Mouse (Mus musculus): ENCODE measurements at regions not wholly inside any gene's neighbourhood (a gene's known extent, or its start where the extent isn't known, plus 50 kb on each side); places are given as distances from the start of the nearest gene placed in this dataset.
"Not testable (repeated sequence)": the region's sequence is repeated elsewhere in the genome, so short reads cannot be mapped to it uniquely, and the experiment has no call there.

GRCm38 (mm10) chr1:35206834-35207529, 357.2 kb downstream of the Plekhb2 start:
- H3K27ac ChIP-seq (ENCODE audit: low read length), result no peak overlapping the region
- 71% methylated on average over 11 of the region's 11 CpGs for WGBS
- ATAC-seq (replicated peaks; ENCODE audit: extremely low read depth, insufficient read depth, low FRiP score), result no peak
- peaks cover 4% of the 10 kb centered on the region; the same call in 1 of the 2 replicates for H3K9me3 ChIP-seq (replicated peaks; ENCODE audit: control insufficient read depth, low read length)
- no peak overlapping the region for H3K4me2 ChIP-seq (ENCODE audit: low read depth, low read length)
- H3K36me3 ChIP-seq (ENCODE audit: control insufficient read depth, insufficient read depth), result no peaks in the 10 kb centered on the region
- H3K27me3 ChIP-seq (ENCODE audit: control insufficient read depth, insufficient read depth, low read length), result no peaks in the 10 kb centered on the region
- no peak overlapping the region for H3K4me3 ChIP-seq (ENCODE audit: low read length)
- H3K4me1 ChIP-seq (ENCODE audit: control insufficient read depth, insufficient read depth, low read length), result no peaks in the 10 kb centered on the region
- no peak overlapping the region for H3K9ac ChIP-seq (ENCODE audit: low read length)

- WGBS, result 85% methylated on average over 13 of the region's 13 CpGs
- no peak for ATAC-seq (replicated peaks; ENCODE audit: extremely low read depth, insufficient read depth, low FRiP score)
- H3K4me3 ChIP-seq (ENCODE audit: low read length), result no peak overlapping the region
- H3K27me3 ChIP-seq (ENCODE audit: control insufficient read depth, insufficient read depth, low read length), result no peaks in the 10 kb centered on the region
- no peaks in the 10 kb centered on the region for H3K9me3 ChIP-seq (replicated peaks; ENCODE audit: control insufficient read depth, low read length)
- H3K4me1 ChIP-seq (ENCODE audit: control insufficient read depth, insufficient read depth, low read length), result no peaks in the 10 kb centered on the region
- no peaks in the 10 kb centered on the region for H3K36me3 ChIP-seq (ENCODE audit: control insufficient read depth, insufficient read depth)
- H3K9ac ChIP-seq (ENCODE audit: low read length), result no peak overlapping the region
- no peak overlapping the region for H3K4me2 ChIP-seq (ENCODE audit: low read depth, low read length)
- no peak overlapping the region for H3K27ac ChIP-seq (ENCODE audit: low read length)
Observed at GRCm38 (mm10) chr1:35212111-35212891, 362.5 kb downstream of the Plekhb2 start.

- 79% methylated on average over 10 of the region's 10 CpGs for WGBS
- H3K4me3 ChIP-seq (ENCODE audit: low read length), result no peak overlapping the region
- no peak for ATAC-seq (replicated peaks; ENCODE audit: extremely low read depth, insufficient read depth, low FRiP score)
- H3K27me3 ChIP-seq (ENCODE audit: control insufficient read depth, insufficient read depth, low read length), result no peaks in the 10 kb centered on the region
- H3K9me3 ChIP-seq (replicated peaks; ENCODE audit: control insufficient read depth, low read length), result 0 out of 2 replicates have a peak, but pooled peaks cover 2% of the 10 kb centered on the region
- no peak overlapping the region for H3K27ac ChIP-seq (ENCODE audit: low read length)
- H3K9ac ChIP-seq (ENCODE audit: low read length), result no peak overlapping the region
- H3K36me3 ChIP-seq (ENCODE audit: control insufficient read depth, insufficient read depth), result no peaks in the 10 kb centered on the region
- no peak overlapping the region for H3K4me2 ChIP-seq (ENCODE audit: low read depth, low read length)
- no peaks in the 10 kb centered on the region for H3K4me1 ChIP-seq (ENCODE audit: control insufficient read depth, insufficient read depth, low read length)
Observed at GRCm38 (mm10) chr1:35213875-35214274, 364.1 kb downstream of the Plekhb2 start.

- WGBS, result 79% methylated on average over 8 of the region's 8 CpGs
Observed at GRCm38 (mm10) chr1:35216411-35216810, 366.6 kb downstream of the Plekhb2 start.

GRCm38 (mm10) chr1:35220215-35220614, 370.4 kb downstream of the Plekhb2 start:
- H3K27ac ChIP-seq (ENCODE audit: low read length); H3K4me2 ChIP-seq (ENCODE audit: low read depth, low read length); H3K4me3 ChIP-seq (ENCODE audit: low read length); H3K4me1 ChIP-seq (ENCODE audit: control insufficient read depth, insufficient read depth, low read length); H3K36me3 ChIP-seq (ENCODE audit: control insufficient read depth, insufficient read depth); ATAC-seq (replicated peaks; ENCODE audit: extremely low read depth, insufficient read depth, low FRiP score); H3K9ac ChIP-seq (ENCODE audit: low read length); H3K9me3 ChIP-seq (replicated peaks; ENCODE audit: control insufficient read depth, low read length); H3K27me3 ChIP-seq (ENCODE audit: control insufficient read depth, insufficient read depth, low read length): not testable (repeated sequence)
- 77% methylated on average over 6 of the region's 6 CpGs for WGBS

More at GRCm38 (mm10) chr1:35216411-35216810, 366.6 kb downstream of the Plekhb2 start:
- no peak overlapping the region for H3K9ac ChIP-seq (ENCODE audit: low read length)
- no peaks in the 10 kb centered on the region for H3K36me3 ChIP-seq (ENCODE audit: control insufficient read depth, insufficient read depth)
- H3K4me1 ChIP-seq (ENCODE audit: control insufficient read depth, insufficient read depth, low read length), result no peaks in the 10 kb centered on the region
- no peak overlapping the region for H3K4me3 ChIP-seq (ENCODE audit: low read length)
- no peaks in the 10 kb centered on the region for H3K27me3 ChIP-seq (ENCODE audit: control insufficient read depth, insufficient read depth, low read length)
- H3K27ac ChIP-seq (ENCODE audit: low read length), result no peak overlapping the region
- H3K4me2 ChIP-seq (ENCODE audit: low read depth, low read length), result no peak overlapping the region
- 0 out of 2 replicates have a peak, but pooled peaks cover 2% of the 10 kb centered on the region for H3K9me3 ChIP-seq (replicated peaks; ENCODE audit: control insufficient read depth, low read length)
- ATAC-seq (replicated peaks; ENCODE audit: extremely low read depth, insufficient read depth, low FRiP score), result no peak

- H3K27ac ChIP-seq (ENCODE audit: low read length), result no peak overlapping the region
- H3K4me1 ChIP-seq (ENCODE audit: control insufficient read depth, insufficient read depth, low read length), result no peaks in the 10 kb centered on the region
- H3K36me3 ChIP-seq (ENCODE audit: control insufficient read depth, insufficient read depth), result no peaks in the 10 kb centered on the region
- 66% methylated on average over 9 of the region's 9 CpGs for WGBS
- H3K9ac ChIP-seq (ENCODE audit: low read length), result no peak overlapping the region
- 0 out of 2 replicates have a peak, but pooled peaks cover 2% of the 10 kb centered on the region for H3K9me3 ChIP-seq (replicated peaks; ENCODE audit: control insufficient read depth, low read length)
- H3K27me3 ChIP-seq (ENCODE audit: control insufficient read depth, insufficient read depth, low read length), result no peaks in the 10 kb centered on the region
- no peak for ATAC-seq (replicated peaks; ENCODE audit: extremely low read depth, insufficient read depth, low FRiP score)
- no peak overlapping the region for H3K4me3 ChIP-seq (ENCODE audit: low read length)
- H3K4me2 ChIP-seq (ENCODE audit: low read depth, low read length), result no peak overlapping the region
Observed at GRCm38 (mm10) chr1:35220751-35221150, 371.0 kb downstream of the Plekhb2 start.

- Histone ChIP-seq H3K9me3 (replicated peaks; ENCODE audit: control insufficient read depth, low read length) (no peaks in the 10 kb centered on the region), H3K4me1 (ENCODE audit: control insufficient read depth, insufficient read depth, low read length) (no peaks in the 10 kb centered on the region), H3K4me3 (ENCODE audit: low read length) (no peak overlapping the region), H3K4me2 (ENCODE audit: low read depth, low read length) (no peak overlapping the region), H3K9ac (ENCODE audit: low read length) (no peak overlapping the region), H3K36me3 (ENCODE audit: control insufficient read depth, insufficient read depth) (no peaks in the 10 kb centered on the region), H3K27ac (ENCODE audit: low read length) (no peak overlapping the region), H3K27me3 (ENCODE audit: control insufficient read depth, insufficient read depth, low read length) (no peaks in the 10 kb centered on the region)
- WGBS, result 43% methylated on average over 2 of the region's 2 CpGs
- no peak for ATAC-seq (replicated peaks; ENCODE audit: extremely low read depth, insufficient read depth, low FRiP score)
Observed at GRCm38 (mm10) chr1:35232592-35232991, 382.8 kb downstream of the Plekhb2 start.

- Histone ChIP-seq H3K4me1 (ENCODE audit: control insufficient read depth, insufficient read depth, low read length) (no peaks in the 10 kb centered on the region), H3K27me3 (ENCODE audit: control insufficient read depth, insufficient read depth, low read length) (no peaks in the 10 kb centered on the region), H3K9me3 (replicated peaks; ENCODE audit: control insufficient read depth, low read length) (no peaks in the 10 kb centered on the region), H3K9ac (ENCODE audit: low read length) (no peak overlapping the region), H3K4me2 (ENCODE audit: low read depth, low read length) (no peak overlapping the region), H3K36me3 (ENCODE audit: control insufficient read depth, insufficient read depth) (no peaks in the 10 kb centered on the region), H3K4me3 (ENCODE audit: low read length) (no peak overlapping the region), H3K27ac (ENCODE audit: low read length) (no peak overlapping the region)
- ATAC-seq (replicated peaks; ENCODE audit: extremely low read depth, insufficient read depth, low FRiP score), result no peak
Observed at GRCm38 (mm10) chr1:35238139-35238538, 388.4 kb downstream of the Plekhb2 start.

GRCm38 (mm10) chr1:35242849-35243248, 393.1 kb downstream of the Plekhb2 start:
- Histone ChIP-seq H3K4me3 (ENCODE audit: low read length) (no peak overlapping the region), H3K27ac (ENCODE audit: low read length) (no peak overlapping the region), H3K4me1 (ENCODE audit: control insufficient read depth, insufficient read depth, low read length) (no peaks in the 10 kb centered on the region), H3K9me3 (replicated peaks; ENCODE audit: control insufficient read depth, low read length) (no peaks in the 10 kb centered on the region), H3K36me3 (ENCODE audit: control insufficient read depth, insufficient read depth) (no peaks in the 10 kb centered on the region), H3K27me3 (ENCODE audit: control insufficient read depth, insufficient read depth, low read length) (no peaks in the 10 kb centered on the region), H3K4me2 (ENCODE audit: low read depth, low read length) (no peak overlapping the region), H3K9ac (ENCODE audit: low read length) (no peak overlapping the region)
- 67% methylated on average over 6 of the region's 6 CpGs for WGBS
- no peak for ATAC-seq (replicated peaks; ENCODE audit: extremely low read depth, insufficient read depth, low FRiP score)
